Mouse (Mus musculus): ENCODE measurements around the gene Mrc2. TPM values are rescaled to one million over a fixed set of nuclear protein-coding genes. Genes with fewer than 3 reads are reported as not detected.

Mrc2 gene
- not detected in 2 replicates for total RNA-seq (2012; rRNA removed)
- not detected for polyA plus RNA-seq (2012; ENCODE audit: insufficient read depth in 1 of 2, insufficient read length in 2 of 2, low read depth in 1 of 2, low replicate concordance in 2 of 2, missing spikeins in 1 of 2)

DNA sequence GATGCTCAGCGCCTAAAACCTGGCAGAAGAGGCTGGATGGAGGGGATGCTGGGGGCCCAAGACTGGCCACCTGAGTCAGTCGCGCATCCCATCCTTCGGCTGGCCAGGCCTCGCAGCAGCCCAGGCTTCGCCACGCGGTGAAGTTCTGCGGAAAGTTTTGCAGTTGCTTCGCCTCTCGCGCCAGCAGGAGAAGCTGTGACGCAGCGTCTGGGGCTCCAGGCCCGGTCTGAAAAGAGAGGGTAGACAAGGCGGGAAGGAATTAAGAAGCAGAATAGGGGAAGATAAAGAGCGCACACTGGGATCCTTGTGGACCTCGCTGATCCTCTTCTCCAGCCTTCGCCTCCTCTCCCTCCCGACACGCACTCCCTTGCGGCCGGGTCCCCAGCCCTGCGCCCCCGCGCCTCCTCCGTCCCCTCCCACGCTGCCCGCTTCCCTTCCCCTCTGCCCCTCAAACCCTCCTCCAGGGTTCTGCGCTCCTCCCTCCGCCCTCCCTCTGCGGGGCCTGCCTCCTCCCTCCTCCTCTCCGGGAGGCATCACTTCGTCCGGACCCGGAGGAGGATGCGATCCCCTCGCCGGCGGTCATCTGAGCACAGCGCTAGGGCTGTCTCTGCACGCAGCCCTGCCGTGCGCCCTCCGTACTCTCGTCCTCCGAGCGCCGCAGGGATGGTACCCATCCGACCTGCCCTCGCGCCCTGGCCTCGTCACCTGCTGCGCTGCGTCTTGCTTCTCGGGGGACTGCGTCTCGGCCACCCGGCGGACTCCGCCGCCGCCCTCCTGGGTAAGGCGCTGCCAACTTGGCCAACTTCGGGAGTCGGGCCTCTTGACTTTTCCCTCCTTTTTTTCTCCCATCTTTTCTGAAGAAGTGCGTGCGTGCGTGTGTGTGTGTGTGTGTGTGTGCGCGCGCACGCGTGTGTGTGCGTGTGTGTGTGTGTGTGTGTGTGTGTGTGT is at the start of gene Mrc2:
Gene Mrc2 (plus strand): TSS at position 520 of the 948 bp plus-strand sequence.
- Histone ChIP-seq H3K79me2 (ENCODE audit: control insufficient read depth, insufficient read depth, low read length, poor library complexity) (no peaks in the 10 kb centered on the region), H3K4me1 (ENCODE audit: control insufficient read depth in 1 of 2, insufficient read depth in 2 of 2, low read length in 2 of 2) (no peaks in the 10 kb centered on the region), H3K36me3 (ENCODE audit: control insufficient read depth in 1 of 2, insufficient read depth in 2 of 2, low read length in 2 of 2) (no peaks in the 10 kb centered on the region), H3K9ac (ENCODE audit: control insufficient read depth, low read depth, low read length, poor library complexity, severe bottlenecking) (no peak within 1 kb of the TSS), H3K27me3 (ENCODE audit: control insufficient read depth in 1 of 2, insufficient read depth in 2 of 2, low read length in 2 of 2) (no peaks in the 10 kb centered on the region), H3K27ac (ENCODE audit: control insufficient read depth, low read depth, low read length) (no peak within 1 kb of the TSS), H3K9me3 (replicated peaks; ENCODE audit: insufficient read depth, low read length) (no peaks in the 10 kb centered on the region), H3K4me3 (ENCODE audit: control insufficient read depth in 1 of 2, insufficient read depth in 1 of 2, low read depth in 2 of 2, low read length in 2 of 2) (no peak within 1 kb of the TSS)
- no peak for DNase-seq (ENCODE audit: low read depth, low spot score)
- TF ChIP-seq MAFK (IDR thresholded peaks at IDR 0.05; ENCODE audit: borderline replicate concordance, low read depth, low read length) (no peak), RCOR1 (IDR thresholded peaks at IDR 0.05; ENCODE audit: low read depth, low read length) (no peak), ETS1 (IDR thresholded peaks at IDR 0.05; ENCODE audit: low read depth, low read length) (no peak), E2F4 (IDR thresholded peaks at IDR 0.05; ENCODE audit: borderline replicate concordance, low read depth, low read length) (no peak), MEF2A (IDR thresholded peaks at IDR 0.05; ENCODE audit: extremely low read depth, insufficient replicate concordance, low read depth, low read length, poor library complexity, severe bottlenecking) (no peak), SMC3 (IDR thresholded peaks at IDR 0.05; ENCODE audit: low read depth, low read length) (no peak), UBTF (IDR thresholded peaks at IDR 0.05; ENCODE audit: borderline replicate concordance, insufficient read depth, low read depth, low read length) (no peak), ZNF384 (IDR thresholded peaks at IDR 0.05; ENCODE audit: low read depth, low read length) (no peak), JUND (IDR thresholded peaks at IDR 0.05; ENCODE audit: low read depth, low read length) (no peak), MAZ (IDR thresholded peaks at IDR 0.05; ENCODE audit: low read depth, low read length) (no peak), TCF12 (IDR thresholded peaks at IDR 0.05; ENCODE audit: low read depth, low read length) (no peak), GATA1 (IDR thresholded peaks at IDR 0.05; ENCODE audit: low read depth, low read length) (no peak), MAX (IDR thresholded peaks at IDR 0.05; ENCODE audit: low read length) (no peak), ZMIZ1 (IDR thresholded peaks at IDR 0.05; ENCODE audit: low read depth, low read length) (no peak)

DNA sequence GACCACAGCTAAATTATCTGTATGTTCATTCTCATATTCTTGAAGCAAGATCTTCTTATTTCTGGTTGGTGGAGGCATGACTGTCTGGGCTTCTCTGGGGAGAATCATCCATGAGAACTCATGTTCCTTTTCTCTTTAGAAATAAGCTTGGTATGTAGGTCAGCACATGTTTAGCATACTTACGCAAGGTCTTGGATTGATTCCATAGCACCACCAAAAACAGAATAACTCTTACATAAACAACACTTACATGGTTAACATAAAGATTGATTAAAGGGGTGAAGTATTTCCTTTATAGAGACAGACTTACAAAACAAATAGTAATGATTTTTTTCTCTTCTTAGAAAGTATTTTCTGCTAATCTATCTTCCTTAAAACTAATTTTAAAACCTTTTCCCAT is 46.1 kb upstream of the Mrc2 start:
- no peaks in the 10 kb centered on the region for H3K79me2 ChIP-seq (ENCODE audit: control insufficient read depth, insufficient read depth, low read length, poor library complexity)
- no peak overlapping the region for H3K27ac ChIP-seq (ENCODE audit: control insufficient read depth, low read depth, low read length)
- no peak for TF ChIP-seq BHLHE40 (IDR thresholded peaks at IDR 0.05; ENCODE audit: borderline replicate concordance, low read depth, low read length)
- no peak for TF ChIP-seq MAFK (IDR thresholded peaks at IDR 0.05; ENCODE audit: borderline replicate concordance, low read depth, low read length)
- TF ChIP-seq POLR2AphosphoS5 (IDR thresholded peaks at IDR 0.05; ENCODE audit: borderline replicate concordance, low read depth, low read length), result no peak
- TF ChIP-seq GABPA (IDR thresholded peaks at IDR 0.05; ENCODE audit: low read depth, low read length), result no peak
- no peak for TF ChIP-seq E2F4 (IDR thresholded peaks at IDR 0.05; ENCODE audit: borderline replicate concordance, low read depth, low read length)
- no peak for TF ChIP-seq MAX (IDR thresholded peaks at IDR 0.05; ENCODE audit: low read length)
- no peak for TF ChIP-seq UBTF (IDR thresholded peaks at IDR 0.05; ENCODE audit: borderline replicate concordance, insufficient read depth, low read depth, low read length)
- TF ChIP-seq NELFE (IDR thresholded peaks at IDR 0.05; ENCODE audit: low read depth, low read length), result no peak
- no peak for TF ChIP-seq SMC3 (IDR thresholded peaks at IDR 0.05; ENCODE audit: low read depth, low read length)
- no peak for DNase-seq (ENCODE audit: low read depth, low spot score)
- H3K9me3 ChIP-seq (replicated peaks; ENCODE audit: insufficient read depth, low read length), result no peaks in the 10 kb centered on the region
- H3K27me3 ChIP-seq (ENCODE audit: control insufficient read depth in 1 of 2, insufficient read depth in 2 of 2, low read length in 2 of 2), result no peaks in the 10 kb centered on the region
- no peak overlapping the region for H3K4me3 ChIP-seq (ENCODE audit: control insufficient read depth in 1 of 2, insufficient read depth in 1 of 2, low read depth in 2 of 2, low read length in 2 of 2)
- H3K4me1 ChIP-seq (ENCODE audit: control insufficient read depth in 1 of 2, insufficient read depth in 2 of 2, low read length in 2 of 2), result no peaks in the 10 kb centered on the region
- H3K36me3 ChIP-seq (ENCODE audit: control insufficient read depth in 1 of 2, insufficient read depth in 2 of 2, low read length in 2 of 2), result peaks cover 0 to 69% of the 10 kb centered on the region in 2 experiments; a peak in 2 of 4 replicates
- H3K9ac ChIP-seq (ENCODE audit: control insufficient read depth, low read depth, low read length, poor library complexity, severe bottlenecking), result no peak overlapping the region
